Mouse (Mus musculus): ENCODE results near the gene Grrp1. TPM values are rescaled to one million over a fixed set of nuclear protein-coding genes. Genes with fewer than 3 reads are reported as not detected.
A peak's percentile ranks its signal among the peaks of the same experiment; 100 is the strongest.

Gene Grrp1
- polyA plus RNA-seq, 1 experiment: 11.5 TPM

GRCm38 (mm10) chr4:134255854-134256253, 1.9 kb upstream of the Grrp1 start:
- peaks cover 8% of the 10 kb centered on the region; the same call in 1 of the 2 replicates for H3K4me1 ChIP-seq (ENCODE audit: control insufficient read depth, insufficient read depth, low read length)
- peaks cover 6% of the 10 kb centered on the region for H3K27me3 ChIP-seq (replicated peaks; ENCODE audit: control insufficient read depth, insufficient read depth, low read length)
- TF ChIP-seq POLR2A (IDR thresholded peaks at IDR 0.05; ENCODE audit: low read depth, low read length) (no peak), CTCF (conservative IDR thresholded peaks at IDR 0.05; ENCODE audit: insufficient read depth, insufficient read length, low read depth, low read length) (no peak)
- WGBS: 65% methylated on average over 4 of the region's 4 CpGs
- peak overlapping the region; percentile 75 for H3K27ac ChIP-seq (ENCODE audit: insufficient read depth, low read depth, low read length)
- peak overlapping the region; percentile 15; the same call in 1 of the 2 replicates for H3K4me3 ChIP-seq (ENCODE audit: insufficient read depth, low read depth, low read length)
- DNase-seq: peak; percentile 66
- H3K36me3 ChIP-seq (ENCODE audit: control insufficient read depth, insufficient read depth, low read length): no peaks in the 10 kb centered on the region

DNA sequence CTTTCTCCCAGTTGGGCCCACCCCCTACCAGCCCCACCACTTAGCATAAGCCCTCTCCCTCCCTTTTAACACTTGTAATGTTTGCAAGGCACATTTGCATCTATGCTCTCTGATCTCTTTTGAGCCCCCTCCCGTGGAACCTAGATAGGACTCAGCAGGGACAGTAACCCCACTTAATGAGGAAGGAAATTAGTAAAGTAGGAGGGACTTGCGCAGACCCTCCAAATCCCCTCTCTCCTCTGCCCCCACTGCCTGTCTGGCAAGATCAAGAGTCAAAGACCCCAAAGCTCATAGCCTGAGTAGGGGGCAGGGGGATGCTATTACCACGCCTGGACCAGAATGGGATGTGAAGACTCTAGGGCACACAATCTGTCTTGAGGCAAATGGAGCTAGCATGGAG, 929 bp upstream of the Grrp1 start:
- WGBS: 69% methylated on average over 3 of the region's 3 CpGs
- H3K4me3 ChIP-seq (ENCODE audit: insufficient read depth, low read depth, low read length): no peak overlapping the region
- peaks cover 6% of the 10 kb centered on the region for H3K27me3 ChIP-seq (replicated peaks; ENCODE audit: control insufficient read depth, insufficient read depth, low read length)
- DNase-seq: no peak
- H3K4me1 ChIP-seq (ENCODE audit: control insufficient read depth, insufficient read depth, low read length): peaks cover 10% of the 10 kb centered on the region; the same call in 1 of the 2 replicates
- H3K27ac ChIP-seq (ENCODE audit: insufficient read depth, low read depth, low read length): no peak overlapping the region
- TF ChIP-seq CTCF (conservative IDR thresholded peaks at IDR 0.05; ENCODE audit: insufficient read depth, insufficient read length, low read depth, low read length) (no peak), POLR2A (IDR thresholded peaks at IDR 0.05; ENCODE audit: low read depth, low read length) (no peak)
- H3K36me3 ChIP-seq (ENCODE audit: control insufficient read depth, insufficient read depth, low read length): no peaks in the 10 kb centered on the region

- DNase-seq: peak; percentile 68
- 34% methylated on average over 15 of the region's 15 CpGs for WGBS
- Histone ChIP-seq H3K4me3 (ENCODE audit: insufficient read depth, low read depth, low read length) (peak overlapping the region; percentile 64), H3K4me1 (ENCODE audit: control insufficient read depth, insufficient read depth, low read length) (peaks cover 10% of the 10 kb centered on the region; the same call in 1 of the 2 replicates), H3K27me3 (replicated peaks; ENCODE audit: control insufficient read depth, insufficient read depth, low read length) (peaks cover 6% of the 10 kb centered on the region), H3K36me3 (ENCODE audit: control insufficient read depth, insufficient read depth, low read length) (no peaks in the 10 kb centered on the region), H3K27ac (ENCODE audit: insufficient read depth, low read depth, low read length) (peak overlapping the region; percentile 84)
- TF ChIP-seq POLR2A (IDR thresholded peaks at IDR 0.05; ENCODE audit: low read depth, low read length) (no peak), CTCF (conservative IDR thresholded peaks at IDR 0.05; ENCODE audit: insufficient read depth, insufficient read length, low read depth, low read length) (no peak)
These were observed 790 bp downstream of the Grrp1 start for GRCm38 (mm10) chr4:134252911-134253721.

- Histone ChIP-seq H3K4me3 (ENCODE audit: insufficient read depth, low read depth, low read length) (peak overlapping the region; percentile 64), H3K27ac (ENCODE audit: insufficient read depth, low read depth, low read length) (peak overlapping the region; percentile 57), H3K36me3 (ENCODE audit: control insufficient read depth, insufficient read depth, low read length) (no peaks in the 10 kb centered on the region), H3K27me3 (replicated peaks; ENCODE audit: control insufficient read depth, insufficient read depth, low read length) (peaks cover 6% of the 10 kb centered on the region), H3K4me1 (ENCODE audit: control insufficient read depth, insufficient read depth, low read length) (peaks cover 10% of the 10 kb centered on the region; the same call in 1 of the 2 replicates)
- WGBS: 29% methylated on average over 22 of the region's 22 CpGs
- DNase-seq: peak; percentile 61
- TF ChIP-seq CTCF (conservative IDR thresholded peaks at IDR 0.05; ENCODE audit: insufficient read depth, insufficient read length, low read depth, low read length): no peak
- TF ChIP-seq POLR2A (IDR thresholded peaks at IDR 0.05; ENCODE audit: low read depth, low read length): no peak
These were observed 1.6 kb downstream of the Grrp1 start for GRCm38 (mm10) chr4:134252131-134252910.

- H3K27ac ChIP-seq (ENCODE audit: insufficient read depth, low read depth, low read length): peak overlapping the region; percentile 57
- peak; percentile 43 for DNase-seq
- peaks cover 10% of the 10 kb centered on the region; the same call in 1 of the 2 replicates for H3K4me1 ChIP-seq (ENCODE audit: control insufficient read depth, insufficient read depth, low read length)
- peaks cover 6% of the 10 kb centered on the region for H3K27me3 ChIP-seq (replicated peaks; ENCODE audit: control insufficient read depth, insufficient read depth, low read length)
- TF ChIP-seq POLR2A (IDR thresholded peaks at IDR 0.05; ENCODE audit: low read depth, low read length): no peak
- no peak for TF ChIP-seq CTCF (conservative IDR thresholded peaks at IDR 0.05; ENCODE audit: insufficient read depth, insufficient read length, low read depth, low read length)
- peak overlapping the region; percentile 64 for H3K4me3 ChIP-seq (ENCODE audit: insufficient read depth, low read depth, low read length)
- H3K36me3 ChIP-seq (ENCODE audit: control insufficient read depth, insufficient read depth, low read length): no peaks in the 10 kb centered on the region
- 3% methylated on average over 91 of the region's 91 CpGs for WGBS
These were observed 2.4 kb downstream of the Grrp1 start for GRCm38 (mm10) chr4:134251241-134252130.

- 20% methylated on average over 10 of the region's 10 CpGs for WGBS
- TF ChIP-seq POLR2A (IDR thresholded peaks at IDR 0.05; ENCODE audit: low read depth, low read length) (no peak), CTCF (conservative IDR thresholded peaks at IDR 0.05; ENCODE audit: insufficient read depth, insufficient read length, low read depth, low read length) (no peak)
- Histone ChIP-seq H3K4me1 (ENCODE audit: control insufficient read depth, insufficient read depth, low read length) (peaks cover 10% of the 10 kb centered on the region; the same call in 1 of the 2 replicates), H3K27ac (ENCODE audit: insufficient read depth, low read depth, low read length) (no peak overlapping the region), H3K36me3 (ENCODE audit: control insufficient read depth, insufficient read depth, low read length) (no peaks in the 10 kb centered on the region), H3K27me3 (replicated peaks; ENCODE audit: control insufficient read depth, insufficient read depth, low read length) (peaks cover 6% of the 10 kb centered on the region), H3K4me3 (ENCODE audit: insufficient read depth, low read depth, low read length) (peak overlapping the region; percentile 64)
- no peak for DNase-seq
These were observed 3.0 kb downstream of the Grrp1 start for GRCm38 (mm10) chr4:134250930-134251240.
